Mouse (Mus musculus): ENCODE measurements around the gene Mettl7a2.

GRCm38 (mm10) chr15:100325235-100325634 is 27.8 kb upstream of the Mettl7a2 start:
- TF ChIP-seq ZNF384 (IDR thresholded peaks at IDR 0.05; ENCODE audit: low read depth, low read length) (no peak), MAFK (IDR thresholded peaks at IDR 0.05; ENCODE audit: insufficient read depth, low read depth, low read length) (no peak), CHD2 (IDR thresholded peaks at IDR 0.05; ENCODE audit: low read depth, low read length) (no peak), HCFC1 (IDR thresholded peaks at IDR 0.05; ENCODE audit: borderline replicate concordance, insufficient read depth, low read length) (no peak)

Measured in ES-E14 (cell line).